Mouse (Mus musculus) megakaryocyte, adult 5-6 weeks (primary cell): ENCODE measurements around the gene Dazap2. TPM values are rescaled to one million over a fixed set of nuclear protein-coding genes. Genes with fewer than 3 reads are reported as not detected.

Source experiments
- total RNA-seq, 2 experiments: library from RNA; stranded (forward) in 1 of 2; stranded (reverse) in 1 of 2; fragments of 153-499, 151-499 nt in 1 of 2; fragments of 221-1000, 200-1000 nt in 1 of 2; gene quantifications; 2 replicates each; pipeline versions ENCODE4 v1.2.3 to v1.2.4; 2015 to 2017

Gene Dazap2
- total RNA-seq, 2 experiments from 2014 or later = 242 to 576 TPM

Other genes starting within 250 kb of the Dazap2 start
- not detected in 2 replicates for gene Gm5475, start 193.2 kb upstream of the Dazap2 start, total RNA-seq (2015)
- gene Gm5475, start 193.2 kb upstream of the Dazap2 start, total RNA-seq (2017) = not detected in 2 replicates
- 5.0 and 5.3 TPM in 2 replicates for gene Slc11a2, start 190.3 kb upstream of the Dazap2 start, total RNA-seq (2015)
- 3.1 and 6.0 TPM in 2 replicates for gene Slc11a2, start 190.3 kb upstream of the Dazap2 start, total RNA-seq (2017)
- gene Letmd1, start 146.3 kb upstream of the Dazap2 start, total RNA-seq (2015) = 15.2 and 17.2 TPM in 2 replicates
- gene Letmd1, start 146.3 kb upstream of the Dazap2 start, total RNA-seq (2017) = 8.8 and 15.5 TPM in 2 replicates
- 0.65 and 1.2 TPM in 2 replicates for gene Csrnp2, start 119.9 kb upstream of the Dazap2 start, total RNA-seq (2015)
- gene Csrnp2, start 119.9 kb upstream of the Dazap2 start, total RNA-seq (2017) = 0.70 and 0.81 TPM in 2 replicates
- gene Tfcp2, start 63.3 kb upstream of the Dazap2 start, total RNA-seq (2015) = 1.2 and 2.0 TPM in 2 replicates
- gene Tfcp2, start 63.3 kb upstream of the Dazap2 start, total RNA-seq (2017) = 3.8 and 4.0 TPM in 2 replicates
- gene Pou6f1, start 15.4 kb upstream of the Dazap2 start, total RNA-seq (2015) = 1.0 and 1.1 TPM in 2 replicates
- 0.37 and 0.73 TPM in 2 replicates for gene Pou6f1, start 15.4 kb upstream of the Dazap2 start, total RNA-seq (2017)
- 1.1 and 3.2 TPM in 2 replicates for gene Smagp, start 21.6 kb downstream of the Dazap2 start, total RNA-seq (2015)
- gene Smagp, start 21.6 kb downstream of the Dazap2 start, total RNA-seq (2017) = 0.51 and 4.5 TPM in 2 replicates
- gene Bin2, start 54.2 kb downstream of the Dazap2 start, total RNA-seq (2015) = 309 and 324 TPM in 2 replicates
- 275 and 304 TPM in 2 replicates for gene Bin2, start 54.2 kb downstream of the Dazap2 start, total RNA-seq (2017)
- 3.5 and 6.2 TPM in 2 replicates for gene Cela1, start 72.6 kb downstream of the Dazap2 start, total RNA-seq (2015)
- gene Cela1, start 72.6 kb downstream of the Dazap2 start, total RNA-seq (2017) = 1.8 and 4.2 TPM in 2 replicates
- gene Galnt6, start 114.0 kb downstream of the Dazap2 start, total RNA-seq (2015) = 3.6 and 4.2 TPM in 2 replicates
- 9.6 and 11.4 TPM in 2 replicates for gene Galnt6, start 114.0 kb downstream of the Dazap2 start, total RNA-seq (2017)
- 0.16 and 4.0 TPM in 2 replicates for gene Slc4a8, start 146.4 kb downstream of the Dazap2 start, total RNA-seq (2015)
- 1.8 and 2.3 TPM in 2 replicates for gene Slc4a8, start 146.4 kb downstream of the Dazap2 start, total RNA-seq (2017)